Mouse (Mus musculus): Measurements from ENCODE around the gene Mtx3. TPM values are rescaled to one million over a fixed set of nuclear protein-coding genes. Genes with fewer than 3 reads are reported as not detected.

The Mtx3 gene
- total and polyA plus RNA-seq, 3 experiments = 7.6 to 10.0 TPM; not detected in 1

DNA sequence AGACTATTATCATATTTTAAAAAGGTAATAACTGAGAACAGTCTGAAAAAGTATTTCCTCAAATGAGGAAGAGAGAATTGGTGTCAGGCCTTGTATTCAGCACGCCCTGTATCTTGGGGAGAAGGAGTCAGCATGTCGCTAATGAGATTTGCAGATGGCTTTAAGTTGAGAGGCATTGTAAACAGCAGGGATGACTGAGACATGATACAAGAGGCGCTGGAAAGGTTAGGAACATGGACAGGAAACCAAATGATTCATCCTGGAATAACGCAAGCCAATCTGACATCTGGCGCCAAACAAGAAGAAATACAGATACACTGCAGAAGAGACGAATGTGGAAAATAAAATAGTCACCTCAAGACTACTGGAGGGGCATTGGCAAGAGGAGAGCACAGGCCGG lies 20.8 kb downstream of the Mtx3 start:
- Histone ChIP-seq H3K36me3 (ENCODE audit: control insufficient read depth in 1 of 2, insufficient read depth in 2 of 2, low read length in 2 of 2) (no peaks in the 10 kb centered on the region), H3K9me3 (replicated peaks; ENCODE audit: insufficient read depth, low read length) (no peaks in the 10 kb centered on the region), H3K27ac (ENCODE audit: control insufficient read depth, low read depth, low read length) (no peak overlapping the region), H3K79me2 (ENCODE audit: control insufficient read depth, insufficient read depth, low read length, poor library complexity) (no peaks in the 10 kb centered on the region), H3K9ac (ENCODE audit: control insufficient read depth, low read depth, low read length, poor library complexity, severe bottlenecking) (no peak overlapping the region), H3K27me3 (ENCODE audit: control insufficient read depth in 1 of 2, insufficient read depth in 2 of 2, low read length in 2 of 2) (no peaks in the 10 kb centered on the region; a peak in 2 of 4 replicates), H3K4me3 (ENCODE audit: control insufficient read depth in 1 of 2, insufficient read depth in 1 of 2, low read depth in 2 of 2, low read length in 2 of 2) (no peak overlapping the region), H3K4me1 (ENCODE audit: control insufficient read depth in 1 of 2, insufficient read depth in 2 of 2, low read length in 2 of 2) (no peaks in the 10 kb centered on the region)
- TF ChIP-seq CTCF (IDR thresholded peaks at IDR 0.05 in 2 of 3, conservative IDR thresholded peaks at IDR 0.05 in 1 of 3; ENCODE audit: control insufficient read depth in 1 of 3, insufficient read depth in 1 of 3, low read depth in 2 of 3, low read length in 3 of 3, poor library complexity in 1 of 3, severe bottlenecking in 1 of 3) = no peak
- TF ChIP-seq GATA1 (IDR thresholded peaks at IDR 0.05; ENCODE audit: low read depth, low read length) = no peak
- no peak for TF ChIP-seq MEF2A (IDR thresholded peaks at IDR 0.05; ENCODE audit: extremely low read depth, insufficient replicate concordance, low read depth, low read length, poor library complexity, severe bottlenecking)
- no peak for TF ChIP-seq MAZ (IDR thresholded peaks at IDR 0.05; ENCODE audit: low read depth, low read length)
- no peak for DNase-seq (ENCODE audit: low read depth, low spot score)

DNA sequence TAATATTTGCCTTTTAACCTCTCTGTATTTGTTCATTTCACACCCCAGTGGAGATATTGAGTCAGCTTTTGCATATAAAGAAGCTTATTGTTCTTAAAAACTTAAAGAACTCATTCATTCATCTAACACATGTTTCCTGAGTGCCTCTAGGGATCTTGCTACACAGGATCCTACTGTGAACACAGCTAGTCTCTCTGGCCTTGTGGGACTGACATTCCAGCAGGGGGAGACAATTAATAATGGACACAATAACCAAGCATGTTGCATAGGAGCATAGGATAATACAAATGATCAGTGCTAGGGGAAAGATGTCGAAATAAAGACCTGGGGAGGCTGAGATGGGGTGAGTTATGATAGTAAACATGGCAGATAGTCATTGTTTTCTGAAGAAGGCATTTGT lies 22.1 kb downstream of the Mtx3 start:
- Histone ChIP-seq H3K9me3 (replicated peaks; ENCODE audit: insufficient read depth, low read length) (no peaks in the 10 kb centered on the region), H3K79me2 (ENCODE audit: control insufficient read depth, insufficient read depth, low read length, poor library complexity) (no peaks in the 10 kb centered on the region), H3K4me3 (ENCODE audit: control insufficient read depth in 1 of 2, insufficient read depth in 1 of 2, low read depth in 2 of 2, low read length in 2 of 2) (no peak overlapping the region), H3K4me1 (ENCODE audit: control insufficient read depth in 1 of 2, insufficient read depth in 2 of 2, low read length in 2 of 2) (no peaks in the 10 kb centered on the region), H3K36me3 (ENCODE audit: control insufficient read depth in 1 of 2, insufficient read depth in 2 of 2, low read length in 2 of 2) (no peaks in the 10 kb centered on the region), H3K9ac (ENCODE audit: control insufficient read depth, low read depth, low read length, poor library complexity, severe bottlenecking) (no peak overlapping the region), H3K27me3 (ENCODE audit: control insufficient read depth in 1 of 2, insufficient read depth in 2 of 2, low read length in 2 of 2) (no peaks in the 10 kb centered on the region; a peak in 2 of 4 replicates), H3K27ac (ENCODE audit: control insufficient read depth, low read depth, low read length) (no peak overlapping the region)
- TF ChIP-seq MYB (IDR thresholded peaks at IDR 0.05; ENCODE audit: low read depth, low read length) (no peak), TBP (IDR thresholded peaks at IDR 0.05; ENCODE audit: low read depth, low read length) (no peak), POLR2AphosphoS2 (IDR thresholded peaks at IDR 0.05; ENCODE audit: low read length) (no peak), SMC3 (IDR thresholded peaks at IDR 0.05; ENCODE audit: low read depth, low read length) (peak; percentile 38), RAD21 (IDR thresholded peaks at IDR 0.05; ENCODE audit: low read depth, low read length) (peak; percentile 9), UBTF (IDR thresholded peaks at IDR 0.05; ENCODE audit: borderline replicate concordance, insufficient read depth, low read depth, low read length) (no peak), ETS1 (IDR thresholded peaks at IDR 0.05; ENCODE audit: low read depth, low read length) (no peak), NELFE (IDR thresholded peaks at IDR 0.05; ENCODE audit: low read depth, low read length) (no peak), CTCF (IDR thresholded peaks at IDR 0.05 in 2 of 3, conservative IDR thresholded peaks at IDR 0.05 in 1 of 3; ENCODE audit: control insufficient read depth in 1 of 3, insufficient read depth in 1 of 3, low read depth in 2 of 3, low read length in 3 of 3, poor library complexity in 1 of 3, severe bottlenecking in 1 of 3) (peak in 1 of 3 experiments; percentile 12; a peak in 1 of 6 replicates)
- no peak for DNase-seq (ENCODE audit: low read depth, low spot score)

GRCm38 (mm10) chr13:92879514-92879913 lies 35.0 kb downstream of the Mtx3 start:
- Histone ChIP-seq H3K27me3 (ENCODE audit: control insufficient read depth in 1 of 2, insufficient read depth in 2 of 2, low read length in 2 of 2) (no peaks in the 10 kb centered on the region), H3K36me3 (ENCODE audit: control insufficient read depth in 1 of 2, insufficient read depth in 2 of 2, low read length in 2 of 2) (no peaks in the 10 kb centered on the region), H3K79me2 (ENCODE audit: control insufficient read depth, insufficient read depth, low read length, poor library complexity) (no peaks in the 10 kb centered on the region), H3K4me3 (ENCODE audit: control insufficient read depth in 1 of 2, insufficient read depth in 1 of 2, low read depth in 2 of 2, low read length in 2 of 2) (no peak overlapping the region), H3K9ac (ENCODE audit: control insufficient read depth, low read depth, low read length, poor library complexity, severe bottlenecking) (no peak overlapping the region), H3K4me1 (ENCODE audit: control insufficient read depth in 1 of 2, insufficient read depth in 2 of 2, low read length in 2 of 2) (no peaks in the 10 kb centered on the region; a peak in 1 of 4 replicates), H3K9me3 (replicated peaks; ENCODE audit: insufficient read depth, low read length) (no peaks in the 10 kb centered on the region), H3K27ac (ENCODE audit: control insufficient read depth, low read depth, low read length) (no peak overlapping the region)
- TF ChIP-seq MEF2A (IDR thresholded peaks at IDR 0.05; ENCODE audit: extremely low read depth, insufficient replicate concordance, low read depth, low read length, poor library complexity, severe bottlenecking) (no peak), CHD2 (IDR thresholded peaks at IDR 0.05; ENCODE audit: low read length) (no peak), TCF12 (IDR thresholded peaks at IDR 0.05; ENCODE audit: low read depth, low read length) (no peak), ELF1 (IDR thresholded peaks at IDR 0.05; ENCODE audit: low read depth, low read length) (no peak), GABPA (IDR thresholded peaks at IDR 0.05; ENCODE audit: low read depth, low read length) (no peak), SIN3A (IDR thresholded peaks at IDR 0.05; ENCODE audit: low read length) (no peak), KAT2A (conservative IDR thresholded peaks at IDR 0.05; ENCODE audit: low read depth, low read length) (no peak), POLR2AphosphoS5 (IDR thresholded peaks at IDR 0.05; ENCODE audit: borderline replicate concordance, low read depth, low read length) (no peak), CTCF (IDR thresholded peaks at IDR 0.05 in 2 of 3, conservative IDR thresholded peaks at IDR 0.05 in 1 of 3; ENCODE audit: control insufficient read depth in 1 of 3, insufficient read depth in 1 of 3, low read depth in 2 of 3, low read length in 3 of 3, poor library complexity in 1 of 3, severe bottlenecking in 1 of 3) (no peak), UBTF (IDR thresholded peaks at IDR 0.05; ENCODE audit: borderline replicate concordance, insufficient read depth, low read depth, low read length) (no peak), ZMIZ1 (IDR thresholded peaks at IDR 0.05; ENCODE audit: low read depth, low read length) (no peak), TBP (IDR thresholded peaks at IDR 0.05; ENCODE audit: low read depth, low read length) (no peak), ETS1 (IDR thresholded peaks at IDR 0.05; ENCODE audit: low read depth, low read length) (no peak), ZC3H11A (IDR thresholded peaks at IDR 0.05; ENCODE audit: low read depth, low read length) (no peak), ZKSCAN1 (IDR thresholded peaks at IDR 0.05; ENCODE audit: low read depth, low read length) (no peak)
- DNase-seq (ENCODE audit: low read depth, low spot score) = no peak
